Mouse (Mus musculus) liver, embryonic 16.5 days (tissue): ENCODE results near the gene Prkca. TPM values are rescaled to one million over a fixed set of nuclear protein-coding genes. Genes with fewer than 3 reads are reported as not detected.
A peak's percentile ranks its signal among the peaks of the same experiment; 100 is the strongest.

Experiments used
- ATAC-seq: fragments of 200-750 bp; cut with Nextera tagmentation; 2 replicates; pipeline ENCODE4 v1.8.0; 2017; ENCODE audit warnings: low read depth, mild to moderate bottlenecking, moderate number of reproducible peaks, moderate library complexity
- H3K27ac ChIP-seq: fragments of 300-500 bp; sonication (generic); 2 replicates; pipeline ENCODE4 v1.5.1; 2014; ENCODE audit warnings: mild to moderate bottlenecking, low read length
- H3K27me3 ChIP-seq: fragments of 300-500 bp; sonication (generic); 2 replicates; pipeline ENCODE4 v1.6.1; 2014; ENCODE audit warnings: low read depth, low read length, mixed read lengths; ENCODE audit not compliant: control insufficient read depth, insufficient read depth
- H3K36me3 ChIP-seq: fragments of 300-500 bp; sonication (generic); 2 replicates; pipeline ENCODE4 v1.6.1; 2014; ENCODE audit warnings: mild to moderate bottlenecking; ENCODE audit not compliant: control insufficient read depth, insufficient read depth
- H3K4me1 ChIP-seq: fragments of 300-500 bp; sonication (generic); 2 replicates; pipeline ENCODE4 v1.6.1; 2014; ENCODE audit warnings: low read depth, low read length, mixed read lengths; ENCODE audit not compliant: control insufficient read depth
- H3K4me2 ChIP-seq: fragments of 300-500 bp; sonication (generic); 2 replicates; pipeline ENCODE4 v1.6.1; 2014; ENCODE audit warnings: low read depth, low read length, mixed read lengths
- H3K4me3 ChIP-seq: fragments of 300-500 bp; sonication (generic); 2 replicates; pipeline ENCODE4 v1.5.1; 2014; ENCODE audit warnings: low read depth, mild to moderate bottlenecking, low read length
- H3K9ac ChIP-seq: fragments of 300-500 bp; sonication (generic); 2 replicates; pipeline ENCODE4 v1.6.1; 2014; ENCODE audit warnings: low read depth, low read length
- H3K9me3 ChIP-seq: fragments of 300-500 bp; sonication (generic); replicated peaks from 2 replicates; pipeline ENCODE4 v1.6.1; 2016; ENCODE audit warnings: low read length; ENCODE audit not compliant: control insufficient read depth
- WGBS: fragments of 180-500 bp; shearing (Covaris S2); extraction: QIAGEN DNeasy Blood & Tissue Kit; methylation state at CpG from one replicate; pipeline ENCODE4 v1.1.7; 2014; ENCODE audit not compliant: insufficient replicate concordance; 5-methylcytosine and 5-hydroxymethylcytosine counted together
- polyA plus RNA-seq: library from polyadenylated mRNA; unstranded; fragments of >200 nt; fragmentation: Nextera tagmentation; extraction: Ambion mirVana; gene quantifications from 2 replicates; pipeline ENCODE4 v1.2.1, GENCODE M21; 2015

The Prkca gene
- polyA plus RNA-seq, 1 experiment from 2014 or later, result 3.4 TPM

DNA sequence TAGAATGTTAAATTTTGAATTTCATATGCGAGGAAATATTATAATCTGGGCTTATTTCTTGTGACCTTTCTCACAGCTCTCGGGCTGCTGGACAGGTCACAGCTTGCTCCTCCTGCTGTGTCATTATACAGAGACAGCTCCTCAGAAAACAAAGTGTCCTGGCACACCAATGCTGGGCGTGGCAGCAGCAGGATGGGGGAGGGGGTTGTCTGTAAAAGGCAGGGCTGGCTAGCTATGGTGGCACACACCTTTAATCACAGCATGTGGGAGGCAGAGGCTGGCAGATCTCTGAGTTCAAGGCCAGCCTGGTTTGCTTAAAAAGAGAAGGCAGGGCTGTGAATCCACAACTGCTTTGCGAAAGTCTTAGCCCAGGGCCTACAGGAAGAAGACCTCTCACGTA lies 360.5 kb downstream of the Prkca start:
- Histone ChIP-seq H3K9ac (no peak overlapping the region), H3K4me2 (no peak overlapping the region), H3K27ac (no peak overlapping the region), H3K4me1 (peaks cover 3% of the 10 kb centered on the region; the same call in 1 of the 2 replicates), H3K27me3 (no peaks in the 10 kb centered on the region), H3K36me3 (no peaks in the 10 kb centered on the region), H3K4me3 (no peak overlapping the region), H3K9me3 (no peaks in the 10 kb centered on the region)
- no peak for ATAC-seq
- 51% methylated on average over 5 of the region's 5 CpGs for WGBS

DNA sequence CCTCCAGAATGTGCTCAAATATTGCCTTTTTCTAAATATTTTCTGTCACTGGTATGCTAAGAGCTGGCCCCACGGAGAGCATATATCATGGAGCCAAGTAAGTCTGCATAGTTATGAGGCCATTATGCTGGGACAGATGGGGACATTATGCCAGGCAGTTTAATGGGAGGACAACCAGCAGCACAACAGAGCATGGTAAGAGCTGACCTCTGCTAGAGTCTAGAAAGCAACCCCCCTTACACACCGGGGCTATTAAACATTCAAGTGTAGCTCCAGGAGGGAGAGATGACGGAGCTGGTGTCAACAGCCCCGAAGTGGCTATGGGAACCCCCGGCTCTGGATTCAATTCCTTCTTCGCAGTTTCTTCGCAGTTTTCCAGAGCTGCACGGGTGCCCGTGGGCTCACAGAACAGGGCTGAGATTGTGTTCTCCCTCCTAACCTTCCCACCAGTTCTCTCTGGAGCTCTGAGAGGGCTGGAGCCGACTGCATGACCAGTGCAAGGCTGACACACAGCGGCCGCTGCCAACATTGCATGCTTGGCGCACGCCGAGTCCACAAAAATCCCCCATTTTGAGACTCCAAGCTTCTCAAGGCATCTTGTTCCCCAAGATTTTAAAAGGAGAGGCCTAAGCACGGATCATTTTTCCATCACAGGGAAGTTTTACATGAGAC lies 361.4 kb downstream of the Prkca start:
- H3K4me3 ChIP-seq, result no peak overlapping the region
- no peaks in the 10 kb centered on the region for H3K27me3 ChIP-seq
- no peaks in the 10 kb centered on the region for H3K9me3 ChIP-seq
- 37% methylated on average over 16 of the region's 16 CpGs for WGBS
- no peaks in the 10 kb centered on the region for H3K36me3 ChIP-seq
- no peak for ATAC-seq
- no peak overlapping the region for H3K9ac ChIP-seq
- peaks cover 3% of the 10 kb centered on the region; the same call in 1 of the 2 replicates for H3K4me1 ChIP-seq
- H3K4me2 ChIP-seq, result no peak overlapping the region
- no peak overlapping the region for H3K27ac ChIP-seq

DNA sequence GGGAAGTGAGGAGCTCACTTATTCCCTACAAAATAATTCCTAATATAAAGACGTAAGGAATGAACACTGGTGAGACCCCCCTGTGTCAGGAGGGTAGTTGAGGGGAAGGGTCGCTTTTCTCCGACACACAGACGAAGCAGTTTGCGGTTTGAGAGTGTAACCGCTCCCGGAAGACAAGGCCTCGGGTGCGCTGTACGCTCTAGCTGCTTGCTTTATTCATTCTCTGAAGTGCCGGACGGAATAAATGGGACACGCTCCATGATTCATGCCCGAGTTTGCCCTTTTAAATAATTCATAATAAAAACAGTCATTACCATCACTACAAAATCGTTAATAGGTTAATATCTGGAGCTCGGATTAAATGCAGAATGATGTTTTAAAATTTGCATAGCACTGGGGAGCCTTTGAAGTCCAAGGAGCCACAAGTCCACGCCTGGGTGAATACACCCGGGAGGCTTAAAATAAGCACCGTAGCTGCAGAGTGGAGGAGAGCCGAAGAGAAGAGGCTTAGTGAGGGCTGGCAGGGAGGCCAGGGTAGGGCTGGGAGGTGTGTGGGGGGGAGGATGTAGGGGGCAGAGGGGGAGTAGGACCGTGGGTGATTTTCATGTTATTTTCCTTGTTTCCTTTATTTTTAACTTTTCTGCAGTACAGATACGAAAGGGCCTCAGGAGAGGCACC lies 364.1 kb downstream of the Prkca start:
- no peaks in the 10 kb centered on the region for H3K9me3 ChIP-seq
- no peak for ATAC-seq
- no peak overlapping the region for H3K27ac ChIP-seq
- H3K4me1 ChIP-seq, result no peaks in the 10 kb centered on the region
- no peak overlapping the region for H3K4me3 ChIP-seq
- H3K36me3 ChIP-seq, result no peaks in the 10 kb centered on the region
- H3K9ac ChIP-seq, result no peak overlapping the region
- no peak overlapping the region for H3K4me2 ChIP-seq
- WGBS, result 66% methylated on average over 22 of the region's 22 CpGs
- no peaks in the 10 kb centered on the region for H3K27me3 ChIP-seq

DNA sequence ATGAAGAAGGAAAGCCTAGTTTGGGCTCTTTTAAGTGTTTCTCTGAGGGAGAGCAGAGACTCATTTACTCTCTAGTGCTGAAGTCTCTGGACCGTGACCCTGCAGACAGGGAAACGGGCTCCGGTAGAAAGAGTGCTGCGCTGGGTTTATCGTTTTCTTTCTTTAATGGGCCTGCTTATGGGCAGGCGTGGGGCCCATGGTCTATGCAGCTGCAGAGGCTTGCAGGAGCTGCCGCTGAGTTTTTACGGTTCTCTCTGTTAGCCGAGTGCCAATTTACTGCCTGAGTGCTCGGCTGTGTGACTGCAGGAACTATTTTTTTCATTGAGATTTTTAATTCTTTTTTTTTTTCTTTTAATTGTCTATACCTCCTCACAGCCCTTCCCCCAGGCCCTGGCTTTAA lies 373.8 kb downstream of the Prkca start:
- 77% methylated on average over 10 of the region's 10 CpGs for WGBS
- no peak for ATAC-seq

DNA sequence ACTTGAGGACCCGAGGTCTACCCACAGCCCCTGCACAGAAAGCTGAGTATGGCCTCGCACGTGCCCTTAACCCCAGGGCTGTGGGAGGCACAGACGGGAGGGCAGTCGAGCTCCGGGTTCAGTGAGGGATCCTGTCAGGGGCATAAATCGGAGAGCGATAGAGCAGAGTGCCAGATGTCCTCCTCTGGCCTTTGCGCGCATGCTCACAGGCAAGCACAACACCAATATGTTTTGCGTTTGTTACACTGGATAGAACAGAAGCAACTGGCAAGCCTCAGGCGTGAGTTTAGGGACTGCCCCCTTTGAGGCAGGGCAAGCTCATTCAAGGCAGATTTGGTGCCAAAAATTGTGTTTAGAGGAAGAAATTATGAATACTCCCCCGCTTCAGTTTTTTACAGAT lies 375.6 kb downstream of the Prkca start:
- Histone ChIP-seq H3K36me3 (no peaks in the 10 kb centered on the region), H3K27me3 (no peaks in the 10 kb centered on the region), H3K4me3 (no peak overlapping the region), H3K9ac (no peak overlapping the region), H3K4me2 (no peak overlapping the region), H3K27ac (no peak overlapping the region), H3K4me1 (peaks cover 3% of the 10 kb centered on the region; the same call in 1 of the 2 replicates), H3K9me3 (no peaks in the 10 kb centered on the region)
- ATAC-seq, result no peak
- 72% methylated on average over 13 of the region's 13 CpGs for WGBS

More for the DNA sequence above, 373.8 kb downstream of the Prkca start:
- no peaks in the 10 kb centered on the region for H3K9me3 ChIP-seq
- H3K4me1 ChIP-seq, result peaks cover 3% of the 10 kb centered on the region; the same call in 1 of the 2 replicates
- H3K4me2 ChIP-seq, result no peak overlapping the region
- no peak overlapping the region for H3K9ac ChIP-seq
- no peaks in the 10 kb centered on the region for H3K36me3 ChIP-seq
- no peaks in the 10 kb centered on the region for H3K27me3 ChIP-seq
- H3K4me3 ChIP-seq, result no peak overlapping the region
- H3K27ac ChIP-seq, result no peak overlapping the region

DNA sequence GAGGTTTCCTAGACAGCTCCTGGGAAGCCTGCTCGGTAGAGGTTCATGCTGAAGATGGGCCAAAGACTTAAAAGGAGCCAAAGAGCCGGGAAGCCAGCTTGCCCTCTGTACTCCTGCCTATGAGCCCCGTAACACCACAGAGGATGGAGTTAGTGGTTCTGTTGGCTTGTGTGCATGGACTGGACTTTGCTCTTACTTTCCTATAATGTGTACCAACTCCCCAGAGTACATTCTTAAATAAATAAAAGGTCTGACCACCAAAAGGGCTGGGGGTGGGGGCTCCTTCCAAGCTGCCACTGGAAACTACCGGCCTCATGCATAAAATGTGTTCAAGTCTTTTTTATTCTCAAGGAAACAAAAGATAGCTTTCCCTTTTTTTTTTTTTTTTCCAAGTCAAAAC lies 377.5 kb downstream of the Prkca start:
- Histone ChIP-seq H3K4me3 (no peak overlapping the region), H3K36me3 (no peaks in the 10 kb centered on the region), H3K4me2 (no peak overlapping the region), H3K27ac (no peak overlapping the region), H3K9ac (no peak overlapping the region), H3K4me1 (peaks cover 3% of the 10 kb centered on the region; the same call in 1 of the 2 replicates), H3K9me3 (no peaks in the 10 kb centered on the region), H3K27me3 (no peaks in the 10 kb centered on the region)
- ATAC-seq, result peak; percentile 61
- 55% methylated on average over 4 of the region's 4 CpGs for WGBS

DNA sequence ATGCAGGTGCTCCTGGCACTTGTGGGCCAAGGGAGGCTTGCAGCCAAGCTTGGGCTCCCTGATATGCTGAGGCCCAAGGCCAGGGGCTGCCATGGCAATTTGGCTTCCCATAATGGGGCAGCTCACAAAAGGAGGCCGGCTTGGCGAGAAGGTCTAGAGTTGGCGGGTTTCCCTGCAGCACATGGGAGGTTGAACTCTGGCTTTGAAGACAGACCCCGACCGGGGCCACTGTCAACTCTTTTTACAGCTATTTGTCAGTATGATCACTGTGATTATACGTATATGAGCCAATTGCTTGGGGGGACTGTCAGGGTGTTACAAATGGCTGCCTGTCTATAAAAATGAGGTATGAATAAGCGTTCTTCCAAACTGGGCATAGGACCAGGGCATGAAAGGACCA lies 378.3 kb downstream of the Prkca start:
- Histone ChIP-seq H3K9me3 (no peaks in the 10 kb centered on the region), H3K27me3 (no peaks in the 10 kb centered on the region), H3K36me3 (no peaks in the 10 kb centered on the region), H3K4me3 (no peak overlapping the region), H3K4me2 (no peak overlapping the region), H3K4me1 (peaks cover 3% of the 10 kb centered on the region; the same call in 1 of the 2 replicates), H3K27ac (no peak overlapping the region), H3K9ac (no peak overlapping the region)
- 72% methylated on average over 7 of the region's 7 CpGs for WGBS
- ATAC-seq, result no peak

DNA sequence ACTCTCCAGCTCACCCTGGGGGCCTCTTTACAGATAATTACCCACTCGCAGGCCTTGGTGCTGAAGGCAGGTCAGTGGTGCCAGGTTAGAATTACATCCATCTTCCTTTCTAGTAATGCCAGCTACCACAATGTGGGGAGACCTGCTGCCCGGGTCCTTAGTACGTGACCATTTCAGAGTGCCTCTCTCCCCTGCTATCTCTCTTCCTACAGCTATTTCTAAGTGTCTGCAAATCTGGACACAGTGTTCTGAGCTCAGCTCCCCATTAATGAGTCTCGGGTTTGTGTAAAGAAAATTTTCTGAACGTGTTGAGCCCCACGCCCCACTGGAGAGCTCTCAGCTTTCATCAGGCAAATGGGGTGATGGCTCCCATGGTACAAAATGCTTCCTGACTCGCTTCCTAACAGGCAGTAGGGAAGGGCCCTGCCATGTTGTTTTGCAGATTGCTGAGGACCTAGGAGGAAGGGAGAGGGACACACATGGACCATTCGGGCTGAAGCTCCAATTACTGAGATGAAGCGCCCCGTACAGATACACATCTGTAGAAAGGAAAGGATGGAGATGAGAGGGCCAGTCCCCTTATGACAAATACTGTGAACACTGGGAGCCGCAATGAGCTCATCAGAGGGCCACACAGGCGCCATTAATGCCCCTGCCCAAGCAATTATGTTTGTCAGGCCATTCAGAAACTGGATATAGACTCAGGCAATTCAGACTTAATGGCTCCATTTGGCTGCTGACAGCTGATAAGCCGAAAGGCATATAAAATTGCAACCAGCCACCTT lies 386.0 kb downstream of the Prkca start:
- Histone ChIP-seq H3K36me3 (no peaks in the 10 kb centered on the region; the same call in 1 of the 2 replicates), H3K27ac (no peak overlapping the region), H3K4me3 (no peak overlapping the region), H3K4me1 (no peaks in the 10 kb centered on the region), H3K27me3 (no peaks in the 10 kb centered on the region), H3K9me3 (no peaks in the 10 kb centered on the region), H3K4me2 (no peak overlapping the region), H3K9ac (no peak overlapping the region)
- ATAC-seq, result no peak
- 75% methylated on average over 13 of the region's 13 CpGs for WGBS
